Mouse (Mus musculus) fat pad, adult 2 months (tissue): ENCODE data around the gene Kifap3.
"Not testable (repeated sequence)": the region's sequence is repeated elsewhere in the genome, so short reads cannot be mapped to it uniquely, and the experiment has no call there.

Experiments used
- DNase-seq: peaks from one replicate; pipeline ENCODE4 v3.0.0-alpha.2; 2011; ENCODE audit warnings: low read depth, low spot score; ENCODE audit errors: extremely low read depth

Kifap3 gene

GRCm38 (mm10) chr1:163779336-163780115 is at the start of gene Kifap3:
TSS of gene Kifap3 (plus strand) at chr1:163779583.
- peak; percentile 78 for DNase-seq

GRCm38 (mm10) chr1:163731166-163731565 is 48.2 kb upstream of the Kifap3 start:
- DNase-seq: not testable (repeated sequence)

GRCm38 (mm10) chr1:163736441-163737238 is 42.7 kb upstream of the Kifap3 start:
- DNase-seq: no peak

GRCm38 (mm10) chr1:163737239-163737533 is 42.2 kb upstream of the Kifap3 start:
- no peak for DNase-seq

GRCm38 (mm10) chr1:163751360-163751992 is 27.9 kb upstream of the Kifap3 start:
- no peak for DNase-seq

- DNase-seq: no peak
Measured at GRCm38 (mm10) chr1:163757462-163758207, 21.7 kb upstream of the Kifap3 start.

- DNase-seq: not testable (repeated sequence)
Measured at GRCm38 (mm10) chr1:163783577-163783976, 4.2 kb downstream of the Kifap3 start.

GRCm38 (mm10) chr1:163821365-163821764 is 42.0 kb downstream of the Kifap3 start:
- no peak for DNase-seq

- DNase-seq: no peak
Measured at GRCm38 (mm10) chr1:163829482-163829881, 50.1 kb downstream of the Kifap3 start.

GRCm38 (mm10) chr1:163834066-163834465 is 54.7 kb downstream of the Kifap3 start:
- no peak for DNase-seq

- no peak for DNase-seq
Measured at GRCm38 (mm10) chr1:163835062-163835461, 55.7 kb downstream of the Kifap3 start.

GRCm38 (mm10) chr1:163838482-163838881 is 59.1 kb downstream of the Kifap3 start:
- not testable (repeated sequence) for DNase-seq

GRCm38 (mm10) chr1:163840555-163840954 is 61.2 kb downstream of the Kifap3 start:
- DNase-seq: no peak

GRCm38 (mm10) chr1:163842238-163842637 is 62.9 kb downstream of the Kifap3 start:
- DNase-seq: no peak

- DNase-seq: no peak
Measured at GRCm38 (mm10) chr1:163843899-163844298, 64.5 kb downstream of the Kifap3 start.

GRCm38 (mm10) chr1:163852884-163853560 is 73.6 kb downstream of the Kifap3 start:
- DNase-seq: no peak

- no peak for DNase-seq
Measured at GRCm38 (mm10) chr1:163858420-163858819, 79.0 kb downstream of the Kifap3 start.

GRCm38 (mm10) chr1:163861538-163861937 is 82.2 kb downstream of the Kifap3 start:
- DNase-seq: no peak

- no peak for DNase-seq
Measured at GRCm38 (mm10) chr1:163873158-163873557, 93.8 kb downstream of the Kifap3 start.

GRCm38 (mm10) chr1:163889629-163890028 is 110.2 kb downstream of the Kifap3 start:
- DNase-seq: no peak
